Mouse (Mus musculus): Measurements from ENCODE around the gene Caml.
A peak's percentile ranks its signal among the peaks of the same experiment; 100 is the strongest.
"Not testable (repeated sequence)": the region's sequence is repeated elsewhere in the genome, so short reads cannot be mapped to it uniquely, and the experiment has no call there.

Caml gene

GRCm38 (mm10) chr13:55622649-55623541 lies at the start of gene Caml:
TSS of gene Caml (plus strand) at chr13:55623005.
- DNase-seq (ENCODE audit: low spot score in 2 of 2): peak; percentile 83 to 92

GRCm38 (mm10) chr13:55573432-55573831 lies 49.4 kb upstream of the Caml start, which contains the start of gene Tmed9:
TSS of gene Tmed9 (plus strand) at chr13:55573732.
- DNase-seq (ENCODE audit: low spot score in 2 of 2): no peak

GRCm38 (mm10) chr13:55574321-55574720 lies 48.5 kb upstream of the Caml start:
- DNase-seq (ENCODE audit: low spot score in 2 of 2): no peak

GRCm38 (mm10) chr13:55575932-55576331 lies 46.9 kb upstream of the Caml start:
- DNase-seq (ENCODE audit: low spot score in 2 of 2): no peak

- DNase-seq (ENCODE audit: low spot score in 2 of 2): not testable (repeated sequence)
Measured at GRCm38 (mm10) chr13:55576872-55577271, 45.9 kb upstream of the Caml start.

- no peak for DNase-seq (ENCODE audit: low spot score in 2 of 2)
Measured at GRCm38 (mm10) chr13:55578086-55578485, 44.7 kb upstream of the Caml start.

- DNase-seq (ENCODE audit: low spot score in 2 of 2): no peak
Measured at GRCm38 (mm10) chr13:55591961-55592490, 30.8 kb upstream of the Caml start.

- peak; percentile 94 to 95 for DNase-seq (ENCODE audit: low spot score in 2 of 2)
Measured at GRCm38 (mm10) chr13:55592512-55593253, 30.1 kb upstream of the Caml start.

- no peak for DNase-seq (ENCODE audit: low spot score in 2 of 2)
Measured at GRCm38 (mm10) chr13:55593254-55593747, 29.5 kb upstream of the Caml start.

GRCm38 (mm10) chr13:55595375-55595774 lies 27.4 kb upstream of the Caml start:
- peak in 1 of 2 experiments; percentile 23 for DNase-seq (ENCODE audit: low spot score in 2 of 2)

- no peak for DNase-seq (ENCODE audit: low spot score in 2 of 2)
Measured at GRCm38 (mm10) chr13:55596802-55597201, 26.0 kb upstream of the Caml start.

GRCm38 (mm10) chr13:55599566-55600540 lies 23.0 kb upstream of the Caml start, which contains the start of gene B4galt7:
TSS of gene B4galt7 (plus strand) at chr13:55599896.
- peak; percentile 80 to 85 for DNase-seq (ENCODE audit: low spot score in 2 of 2)

GRCm38 (mm10) chr13:55600657-55601056 lies 22.1 kb upstream of the Caml start:
- no peak for DNase-seq (ENCODE audit: low spot score in 2 of 2)

- DNase-seq (ENCODE audit: low spot score in 2 of 2): peak; percentile 28 to 67
Measured at GRCm38 (mm10) chr13:55601611-55602010, 21.2 kb upstream of the Caml start.

GRCm38 (mm10) chr13:55604606-55605005 lies 18.2 kb upstream of the Caml start:
- DNase-seq (ENCODE audit: low spot score in 2 of 2): no peak

GRCm38 (mm10) chr13:55606899-55607623 lies 15.7 kb upstream of the Caml start:
- no peak for DNase-seq (ENCODE audit: low spot score in 2 of 2)

- no peak for DNase-seq (ENCODE audit: low spot score in 2 of 2)
Measured at GRCm38 (mm10) chr13:55607624-55608006, 15.2 kb upstream of the Caml start.

GRCm38 (mm10) chr13:55611996-55612395 lies 10.8 kb upstream of the Caml start:
- no peak for DNase-seq (ENCODE audit: low spot score in 2 of 2)

- DNase-seq (ENCODE audit: low spot score in 2 of 2): no peak
Measured at GRCm38 (mm10) chr13:55613471-55613870, 9.3 kb upstream of the Caml start.

GRCm38 (mm10) chr13:55619328-55619727 lies 3.5 kb upstream of the Caml start:
- DNase-seq (ENCODE audit: low spot score in 2 of 2): no peak

Measured in heart, adult 9 months (tissue).